In the genomic region with DNA sequence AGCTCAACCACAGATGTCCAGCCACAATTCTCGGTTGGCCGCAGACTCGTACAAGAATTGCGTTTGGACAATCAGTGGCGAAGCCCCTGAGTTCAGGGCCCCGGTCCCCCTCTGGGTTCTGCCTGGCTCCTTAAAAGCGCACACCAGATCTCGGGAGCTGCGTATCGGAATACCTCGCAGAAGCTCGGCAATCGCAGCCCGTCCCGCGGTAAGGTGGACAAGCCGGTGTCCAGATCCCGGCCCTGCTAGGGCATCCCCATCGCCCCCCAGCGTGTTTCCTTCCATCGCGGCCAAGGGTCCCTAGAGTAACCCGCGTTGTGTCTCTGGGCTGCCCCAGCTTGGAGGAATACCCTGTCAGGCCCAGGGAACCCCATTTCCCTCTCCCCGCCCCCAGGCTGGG, we compare ENCODE assay signal across 9 mouse cellular contexts. TPM values are rescaled to one million over a fixed set of nuclear protein-coding genes. Genes with fewer than 3 reads are reported as not detected.
DNase-seq lines count a peak whose midpoint lies in the region; ATAC-seq and TF ChIP-seq lines count a peak whose summit lies in the region.
"Had no signal": no experiment of that assay in that cellular context is flagged by ENCODE, and none has a peak within 500 bp of the region (broad histone marks: within the 10 kb centered on the region; RNA-seq: fewer than 3 reads in every experiment).

No protein-coding gene starts in this region.

- no peaks in the 10 kb centered on the region for H3K36me3 ChIP-seq in forebrain, embryonic 11.5 days (ENCODE audit: control insufficient read depth, insufficient read depth, low read length)
- peaks cover 27% of the 10 kb centered on the region for H3K36me3 ChIP-seq in intestine, embryonic 15.5 days
- H3K36me3 ChIP-seq in neural tube, embryonic 13.5 days, result peaks cover 18% of the 10 kb centered on the region; the same call in 1 of the 2 replicates

- no peak for TF ChIP-seq CTCF in left cerebral cortex, adult 2 months (IDR thresholded peaks at IDR 0.05)

- no peak for DNase-seq in left cerebral cortex, adult 2 months (ENCODE audit: extremely low spot score in 1 of 2, low spot score in 2 of 2)
- DNase-seq in left cerebral cortex, postnatal 14 days (ENCODE audit: low spot score in 2 of 2), result no peak
- DNase-seq in forebrain, embryonic 11.5 days (ENCODE audit: low spot score), result peak; percentile 66
- DNase-seq in adrenal gland, adult 2 months, result no peak
- no peak for DNase-seq in urinary bladder, postnatal 36 days (ENCODE audit: low spot score in 2 of 2)
- no peak for DNase-seq in urinary bladder, postnatal 14 days (ENCODE audit: low spot score)
- DNase-seq: lung, postnatal 36 days had no signal

- WGBS in forebrain, embryonic 11.5 days, result 2% methylated on average over 25 of the region's 25 CpGs
- WGBS in intestine, embryonic 15.5 days, result 26% methylated on average over 25 of the region's 25 CpGs
- WGBS in neural tube, embryonic 13.5 days, result under 1% methylated on average over 25 of the region's 25 CpGs

- no peak for ATAC-seq in forebrain, embryonic 11.5 days (replicated peaks; ENCODE audit: low FRiP score)
- ATAC-seq in intestine, embryonic 15.5 days, result 0 out of 2 replicates have a peak, but pooled peaks have one; percentile 5
- peak; percentile 37; the same call in 1 of the 2 replicates for ATAC-seq in neural tube, embryonic 13.5 days (ENCODE audit: low read depth)

- peaks cover 57% of the 10 kb centered on the region for H3K27me3 ChIP-seq in forebrain, embryonic 11.5 days (ENCODE audit: control insufficient read depth, insufficient read depth, low read length)
- H3K27me3 ChIP-seq in intestine, embryonic 15.5 days (replicated peaks), result peaks cover 44% of the 10 kb centered on the region
- peaks cover 8% of the 10 kb centered on the region; the same call in 1 of the 2 replicates for H3K27me3 ChIP-seq in neural tube, embryonic 13.5 days

- H3K9me3 ChIP-seq in forebrain, embryonic 11.5 days (ENCODE audit: control insufficient read depth, low read length), result no peaks in the 10 kb centered on the region
- no peaks in the 10 kb centered on the region for H3K9me3 ChIP-seq in intestine, embryonic 15.5 days
- H3K9me3 ChIP-seq in neural tube, embryonic 13.5 days, result no peaks in the 10 kb centered on the region

- peak overlapping the region; percentile 75 for H3K27ac ChIP-seq in left cerebral cortex, adult 2 months
- no peak overlapping the region for H3K27ac ChIP-seq in forebrain, embryonic 11.5 days (ENCODE audit: low read depth, low read length)
- H3K27ac ChIP-seq in intestine, embryonic 15.5 days, result no peak overlapping the region
- peak overlapping the region; percentile 95 for H3K27ac ChIP-seq in neural tube, embryonic 13.5 days (replicated peaks)

- peak overlapping the region; percentile 34 for H3K4me3 ChIP-seq in left cerebral cortex, adult 2 months
- peak overlapping the region; percentile 47 for H3K4me3 ChIP-seq in forebrain, embryonic 11.5 days (ENCODE audit: low read depth, low read length)
- peak overlapping the region; percentile 20 for H3K4me3 ChIP-seq in intestine, embryonic 15.5 days (replicated peaks)
- peak overlapping the region; percentile 79 for H3K4me3 ChIP-seq in neural tube, embryonic 13.5 days

- intact Hi-C loops in left cerebral cortex, adult 2 months (cut with DNase I), result no loop called here
- intact Hi-C loops in left cerebral cortex, postnatal 14 days (cut with DNase I), result no loop called here

- peaks cover 12% of the 10 kb centered on the region for H3K4me1 ChIP-seq in forebrain, embryonic 11.5 days (replicated peaks; ENCODE audit: control insufficient read depth, insufficient read depth, low read length)
- H3K4me1 ChIP-seq in intestine, embryonic 15.5 days (replicated peaks), result peaks cover 10% of the 10 kb centered on the region
- peaks cover 91% of the 10 kb centered on the region for H3K4me1 ChIP-seq in neural tube, embryonic 13.5 days (replicated peaks)

- H3K9ac ChIP-seq in forebrain, embryonic 11.5 days (ENCODE audit: low read length), result peak overlapping the region; percentile 71
- peak overlapping the region; percentile 34; the same call in 1 of the 2 replicates for H3K9ac ChIP-seq in intestine, embryonic 15.5 days
- H3K9ac ChIP-seq in neural tube, embryonic 13.5 days, result peak overlapping the region; percentile 96

- H3K4me2 ChIP-seq in forebrain, embryonic 11.5 days (ENCODE audit: low read depth, low read length, severe bottlenecking), result peak overlapping the region; percentile 97
- H3K4me2 ChIP-seq in intestine, embryonic 15.5 days (replicated peaks), result peak overlapping the region; percentile 58
- H3K4me2 ChIP-seq in neural tube, embryonic 13.5 days, result peak overlapping the region; percentile 63

RNA-seq across cellular contexts. Expression of gene Cercam, which starts 23.3 kb away (rescaled TPM):
- total RNA-seq in left cerebral cortex, adult 2 months (2021), result 1 to 10 TPM; 5.9 to 8.6 TPM
- total RNA-seq in left cerebral cortex, postnatal 14 days (2021), result 1 to 10 TPM; 5.2 to 7.2 TPM
- polyA plus RNA-seq in forebrain, embryonic 11.5 days (2014; fragmentation: Nextera tagmentation; extraction: Ambion mirVana), result 13.3 and 14.1 TPM in 2 replicates
- 23.7 and 24.2 TPM in 2 replicates for polyA plus RNA-seq in intestine, embryonic 15.5 days (2015; fragmentation: Nextera tagmentation; extraction: Ambion mirVana)
- 24.8 and 25.5 TPM in 2 replicates for polyA plus RNA-seq in neural tube, embryonic 13.5 days (2015; fragmentation: Nextera tagmentation; extraction: Ambion mirVana)
- 10 to 100 TPM in 1 of 2 experiments, 1 to 10 TPM in 1; 5.3 to 19.1 TPM for total RNA-seq in adrenal gland, adult 2 months (2021)
- polyA plus RNA-seq in adrenal gland, adult 2 months (2012; rRNA removed), result 25.3 and 26.6 TPM in 2 replicates

RNA-seq across cellular contexts. Expression of gene Urm1, which starts 25.8 kb away (rescaled TPM):
- total RNA-seq in left cerebral cortex, adult 2 months (2021), result 10 to 100 TPM; 48.4 to 50.0 TPM
- 10 to 100 TPM; 57.3 to 60.2 TPM for total RNA-seq in left cerebral cortex, postnatal 14 days (2021)
- 18.1 and 19.2 TPM in 2 replicates for polyA plus RNA-seq in forebrain, embryonic 11.5 days (2014; fragmentation: Nextera tagmentation; extraction: Ambion mirVana)
- 23.8 and 26.4 TPM in 2 replicates for polyA plus RNA-seq in intestine, embryonic 15.5 days (2015; fragmentation: Nextera tagmentation; extraction: Ambion mirVana)
- 19.0 and 22.8 TPM in 2 replicates for polyA plus RNA-seq in neural tube, embryonic 13.5 days (2015; fragmentation: Nextera tagmentation; extraction: Ambion mirVana)
- 10 to 100 TPM; 34.0 to 42.8 TPM for total RNA-seq in adrenal gland, adult 2 months (2021)
- 58.9 and 62.1 TPM in 2 replicates for polyA plus RNA-seq in adrenal gland, adult 2 months (2012; rRNA removed)

RNA-seq across cellular contexts. Expression of gene Slc27a4, which starts 43.2 kb away (rescaled TPM):
- 10 to 100 TPM; 74.7 to 80.7 TPM for total RNA-seq in left cerebral cortex, adult 2 months (2021)
- total RNA-seq in left cerebral cortex, postnatal 14 days (2021), result 10 to 100 TPM; 93.4 to 96.7 TPM
- polyA plus RNA-seq in forebrain, embryonic 11.5 days (2014; fragmentation: Nextera tagmentation; extraction: Ambion mirVana), result 11.9 and 13.9 TPM in 2 replicates
- polyA plus RNA-seq in intestine, embryonic 15.5 days (2015; fragmentation: Nextera tagmentation; extraction: Ambion mirVana), result 31.8 and 35.2 TPM in 2 replicates
- polyA plus RNA-seq in neural tube, embryonic 13.5 days (2015; fragmentation: Nextera tagmentation; extraction: Ambion mirVana), result 34.6 and 35.5 TPM in 2 replicates
- 10 to 100 TPM; 34.6 to 39.4 TPM for total RNA-seq in adrenal gland, adult 2 months (2021)
- polyA plus RNA-seq in adrenal gland, adult 2 months (2012; rRNA removed), result 40.2 and 49.0 TPM in 2 replicates

RNA-seq across cellular contexts. Expression of gene Odf2, which starts 43.4 kb away (rescaled TPM):
- total RNA-seq in left cerebral cortex, adult 2 months (2021), result 100 to 1,000 TPM in 1 of 2 experiments, 10 to 100 TPM in 1; 97.9 to 101 TPM
- total RNA-seq in left cerebral cortex, postnatal 14 days (2021), result 10 to 100 TPM; 92.6 to 95.3 TPM
- polyA plus RNA-seq in forebrain, embryonic 11.5 days (2014; fragmentation: Nextera tagmentation; extraction: Ambion mirVana), result 118 and 132 TPM in 2 replicates
- 43.0 and 44.9 TPM in 2 replicates for polyA plus RNA-seq in intestine, embryonic 15.5 days (2015; fragmentation: Nextera tagmentation; extraction: Ambion mirVana)
- polyA plus RNA-seq in neural tube, embryonic 13.5 days (2015; fragmentation: Nextera tagmentation; extraction: Ambion mirVana), result 65.6 and 68.1 TPM in 2 replicates
- total RNA-seq in adrenal gland, adult 2 months (2021), result 10 to 100 TPM; 32.8 to 35.7 TPM
- 27.8 and 29.6 TPM in 2 replicates for polyA plus RNA-seq in adrenal gland, adult 2 months (2012; rRNA removed)

RNA-seq across cellular contexts. Expression of gene Trub2, which starts 57.3 kb away (rescaled TPM):
- 10 to 100 TPM; 40.9 to 50.4 TPM for total RNA-seq in left cerebral cortex, adult 2 months (2021)
- 10 to 100 TPM; 47.9 to 51.2 TPM for total RNA-seq in left cerebral cortex, postnatal 14 days (2021)
- polyA plus RNA-seq in forebrain, embryonic 11.5 days (2014; fragmentation: Nextera tagmentation; extraction: Ambion mirVana), result 34.0 and 35.0 TPM in 2 replicates
- 30.5 and 40.5 TPM in 2 replicates for polyA plus RNA-seq in intestine, embryonic 15.5 days (2015; fragmentation: Nextera tagmentation; extraction: Ambion mirVana)
- 32.0 and 37.7 TPM in 2 replicates for polyA plus RNA-seq in neural tube, embryonic 13.5 days (2015; fragmentation: Nextera tagmentation; extraction: Ambion mirVana)
- total RNA-seq in adrenal gland, adult 2 months (2021), result 10 to 100 TPM; 39.3 to 42.8 TPM
- polyA plus RNA-seq in adrenal gland, adult 2 months (2012; rRNA removed), result 25.6 and 30.7 TPM in 2 replicates

Comparison
In these comparisons a context has a peak if more than half of its experiments do, and no peak if none do; other contexts are left out.
1. H3K27ac ChIP-seq: peak in left cerebral cortex, adult 2 months (single experiment) and neural tube, embryonic 13.5 days (single experiment); none in forebrain, embryonic 11.5 days (single experiment) and intestine, embryonic 15.5 days (single experiment).
2. H3K4me3 ChIP-seq: peak in every context shown above with its lines; median percentile 79 in neural tube, embryonic 13.5 days; 47 in forebrain, embryonic 11.5 days; 34 in left cerebral cortex, adult 2 months; 20 in intestine, embryonic 15.5 days.
3. H3K9ac ChIP-seq: peak in every context shown above with its lines; median percentile 96 in neural tube, embryonic 13.5 days; 71 in forebrain, embryonic 11.5 days; 34 in intestine, embryonic 15.5 days.
4. Peak in every context shown above with its lines, with median percentiles within 50 percentile points of each other: H3K4me2 ChIP-seq.